Mouse (Mus musculus): ENCODE measurements around the gene Ccdc69. TPM values are rescaled to one million over a fixed set of nuclear protein-coding genes. Genes with fewer than 3 reads are reported as not detected.
A peak's percentile ranks its signal among the peaks of the same experiment; 100 is the strongest.

Ccdc69 gene
- polyA plus RNA-seq, 1 experiment, result 2.2 TPM

GRCm38 (mm10) chr11:55103229-55103628, 25.3 kb upstream of the Ccdc69 start:
- TF ChIP-seq POLR2A (IDR thresholded peaks at IDR 0.05; ENCODE audit: control insufficient read depth, low read depth, low read length), result no peak
- TF ChIP-seq CTCF (IDR thresholded peaks at IDR 0.05; ENCODE audit: control insufficient read depth, insufficient read depth, insufficient replicate concordance, low read depth, low read length), result no peak
- Histone ChIP-seq H3K4me3 (ENCODE audit: control insufficient read depth, low read depth, low read length) (no peak overlapping the region), H3K36me3 (ENCODE audit: control insufficient read depth, insufficient read depth, low read length) (no peaks in the 10 kb centered on the region; the same call in 1 of the 2 replicates), H3K27ac (ENCODE audit: control insufficient read depth, insufficient read depth, low read depth, low read length) (no peak overlapping the region), H3K27me3 (ENCODE audit: control insufficient read depth, insufficient read depth, low read length) (no peaks in the 10 kb centered on the region), H3K4me1 (ENCODE audit: control insufficient read depth, insufficient read depth, low read length) (peaks cover 5% of the 10 kb centered on the region)

GRCm38 (mm10) chr11:55102015-55102414, 24.1 kb upstream of the Ccdc69 start:
- Histone ChIP-seq H3K27me3 (ENCODE audit: control insufficient read depth, insufficient read depth, low read length) (no peaks in the 10 kb centered on the region), H3K27ac (ENCODE audit: control insufficient read depth, insufficient read depth, low read depth, low read length) (no peak overlapping the region), H3K4me3 (ENCODE audit: control insufficient read depth, low read depth, low read length) (peak overlapping the region; percentile 1), H3K4me1 (ENCODE audit: control insufficient read depth, insufficient read depth, low read length) (peaks cover 10% of the 10 kb centered on the region), H3K36me3 (ENCODE audit: control insufficient read depth, insufficient read depth, low read length) (no peaks in the 10 kb centered on the region; the same call in 1 of the 2 replicates)
- TF ChIP-seq CTCF (IDR thresholded peaks at IDR 0.05; ENCODE audit: control insufficient read depth, insufficient read depth, insufficient replicate concordance, low read depth, low read length) (no peak), POLR2A (IDR thresholded peaks at IDR 0.05; ENCODE audit: control insufficient read depth, low read depth, low read length) (no peak)

- Histone ChIP-seq H3K27ac (ENCODE audit: control insufficient read depth, insufficient read depth, low read depth, low read length) (no peak overlapping the region), H3K27me3 (ENCODE audit: control insufficient read depth, insufficient read depth, low read length) (no peaks in the 10 kb centered on the region)
- TF ChIP-seq POLR2A (IDR thresholded peaks at IDR 0.05; ENCODE audit: control insufficient read depth, low read depth, low read length) (no peak), CTCF (IDR thresholded peaks at IDR 0.05; ENCODE audit: control insufficient read depth, insufficient read depth, insufficient replicate concordance, low read depth, low read length) (no peak)
Observed at GRCm38 (mm10) chr11:55099868-55100267, 21.9 kb upstream of the Ccdc69 start.

GRCm38 (mm10) chr11:55099019-55099771, 21.3 kb upstream of the Ccdc69 start:
- no peaks in the 10 kb centered on the region for H3K27me3 ChIP-seq (ENCODE audit: control insufficient read depth, insufficient read depth, low read length)
- H3K4me3 ChIP-seq (ENCODE audit: control insufficient read depth, low read depth, low read length), result peak overlapping the region; percentile 95
- no peaks in the 10 kb centered on the region for H3K36me3 ChIP-seq (ENCODE audit: control insufficient read depth, insufficient read depth, low read length)
- H3K27ac ChIP-seq (ENCODE audit: control insufficient read depth, insufficient read depth, low read depth, low read length), result no peak overlapping the region
- TF ChIP-seq POLR2A (IDR thresholded peaks at IDR 0.05; ENCODE audit: control insufficient read depth, low read depth, low read length) (no peak), CTCF (IDR thresholded peaks at IDR 0.05; ENCODE audit: control insufficient read depth, insufficient read depth, insufficient replicate concordance, low read depth, low read length) (no peak)
- peaks cover 10% of the 10 kb centered on the region for H3K4me1 ChIP-seq (ENCODE audit: control insufficient read depth, insufficient read depth, low read length)

More at GRCm38 (mm10) chr11:55099868-55100267, 21.9 kb upstream of the Ccdc69 start:
- H3K4me3 ChIP-seq (ENCODE audit: control insufficient read depth, low read depth, low read length), result no peak overlapping the region
- peaks cover 10% of the 10 kb centered on the region for H3K4me1 ChIP-seq (ENCODE audit: control insufficient read depth, insufficient read depth, low read length)
- no peaks in the 10 kb centered on the region for H3K36me3 ChIP-seq (ENCODE audit: control insufficient read depth, insufficient read depth, low read length)

- H3K36me3 ChIP-seq (ENCODE audit: control insufficient read depth, insufficient read depth, low read length), result no peaks in the 10 kb centered on the region
- H3K4me3 ChIP-seq (ENCODE audit: control insufficient read depth, low read depth, low read length), result peak overlapping the region; percentile 95
- no peak for TF ChIP-seq POLR2A (IDR thresholded peaks at IDR 0.05; ENCODE audit: control insufficient read depth, low read depth, low read length)
- TF ChIP-seq CTCF (IDR thresholded peaks at IDR 0.05; ENCODE audit: control insufficient read depth, insufficient read depth, insufficient replicate concordance, low read depth, low read length), result no peak
- no peaks in the 10 kb centered on the region for H3K27me3 ChIP-seq (ENCODE audit: control insufficient read depth, insufficient read depth, low read length)
- H3K27ac ChIP-seq (ENCODE audit: control insufficient read depth, insufficient read depth, low read depth, low read length), result peak overlapping the region; percentile 80
- H3K4me1 ChIP-seq (ENCODE audit: control insufficient read depth, insufficient read depth, low read length), result peaks cover 10% of the 10 kb centered on the region
Observed at GRCm38 (mm10) chr11:55098189-55098915, 20.4 kb upstream of the Ccdc69 start.

GRCm38 (mm10) chr11:55097463-55098188, 19.7 kb upstream of the Ccdc69 start, which contains the start of gene Gm2a:
Gene Gm2a (plus strand): TSS chr11:55098115.
- H3K27ac ChIP-seq (ENCODE audit: control insufficient read depth, insufficient read depth, low read depth, low read length), result peak within 1 kb of the TSS; percentile 89

More at GRCm38 (mm10) chr11:55097463-55098188, 19.7 kb upstream of the Ccdc69 start, which contains the start of gene Gm2a:
- Histone ChIP-seq H3K36me3 (ENCODE audit: control insufficient read depth, insufficient read depth, low read length) (no peaks in the 10 kb centered on the region), H3K4me3 (ENCODE audit: control insufficient read depth, low read depth, low read length) (peak within 1 kb of the TSS; percentile 95), H3K4me1 (ENCODE audit: control insufficient read depth, insufficient read depth, low read length) (peaks cover 10% of the 10 kb centered on the region), H3K27me3 (ENCODE audit: control insufficient read depth, insufficient read depth, low read length) (no peaks in the 10 kb centered on the region)
- TF ChIP-seq POLR2A (IDR thresholded peaks at IDR 0.05; ENCODE audit: control insufficient read depth, low read depth, low read length) (peak; percentile 87), CTCF (IDR thresholded peaks at IDR 0.05; ENCODE audit: control insufficient read depth, insufficient read depth, insufficient replicate concordance, low read depth, low read length) (no peak)

Measured in testis, adult 2 months (tissue).